Mouse (Mus musculus) right cerebral cortex, adult 18-20 months (tissue): ENCODE results near the gene Ppat.
"Not testable (repeated sequence)": the region's sequence is repeated elsewhere in the genome, so short reads cannot be mapped to it uniquely, and the experiment has no call there.

Source experiments
- DNase-seq: peaks from one replicate; pipeline ENCODE4 v3.0.0; 2022; ENCODE audit warnings: mixed read lengths

The Ppat gene

DNA sequence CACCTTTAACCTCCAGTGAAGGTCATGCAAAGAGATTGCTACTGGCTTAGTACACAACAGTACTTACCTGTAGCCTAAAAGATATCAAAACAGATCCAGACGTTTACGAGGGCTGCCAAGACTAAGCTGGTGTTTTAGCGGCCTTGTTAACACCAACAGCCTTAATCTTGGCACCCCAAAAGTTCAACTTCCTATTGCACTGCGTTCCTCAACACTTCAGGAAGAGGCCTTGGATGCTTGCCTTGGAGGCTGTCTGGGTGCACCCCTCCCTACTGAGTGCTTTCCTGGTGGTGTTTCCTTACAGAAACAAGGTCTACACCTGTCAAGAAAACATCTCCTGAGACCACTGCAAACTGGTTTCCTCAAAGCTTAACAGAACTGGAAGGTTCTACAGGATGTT, 4.2 kb downstream of the Ppat start:
- DNase-seq, result no peak

DNA sequence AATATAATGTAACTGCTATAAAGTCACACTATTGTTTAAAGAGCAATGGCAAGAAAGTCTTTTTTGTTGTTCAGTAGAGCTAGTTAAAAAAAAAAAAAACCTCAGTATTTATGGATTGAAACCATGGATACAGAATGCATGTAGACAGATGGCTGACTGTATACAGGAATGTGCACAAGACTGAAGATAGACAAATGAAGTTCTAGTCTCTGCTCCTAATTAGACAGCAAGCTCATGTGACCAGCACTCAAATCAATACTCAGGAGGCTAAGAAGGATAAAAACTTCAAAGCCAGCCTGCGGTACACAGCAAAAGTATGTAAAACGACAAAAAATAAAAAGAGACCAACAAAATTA, 5.7 kb downstream of the Ppat start:
- no peak for DNase-seq

GRCm38 (mm10) chr5:76944965-76945677, 6.3 kb downstream of the Ppat start:
- DNase-seq, result no peak

DNA sequence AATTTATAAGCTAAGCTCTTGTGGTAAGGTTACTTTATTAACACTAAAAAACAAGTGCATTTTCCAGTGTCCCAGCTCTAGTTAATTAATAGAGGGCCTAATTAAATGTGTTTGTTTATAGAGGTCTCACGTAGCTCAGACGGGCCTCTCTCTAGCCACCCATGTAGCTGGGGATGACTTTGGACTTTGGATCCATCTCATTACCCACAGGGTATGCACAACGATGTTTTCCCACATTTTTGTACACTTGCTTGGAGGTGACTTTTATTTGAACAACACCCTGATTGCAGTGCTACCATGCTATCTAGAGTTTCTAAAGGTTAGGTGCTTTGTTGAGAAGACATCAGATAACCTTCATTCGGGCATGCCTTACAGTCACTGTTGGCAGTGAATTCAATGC, 8.9 kb downstream of the Ppat start:
- DNase-seq, result no peak

DNA sequence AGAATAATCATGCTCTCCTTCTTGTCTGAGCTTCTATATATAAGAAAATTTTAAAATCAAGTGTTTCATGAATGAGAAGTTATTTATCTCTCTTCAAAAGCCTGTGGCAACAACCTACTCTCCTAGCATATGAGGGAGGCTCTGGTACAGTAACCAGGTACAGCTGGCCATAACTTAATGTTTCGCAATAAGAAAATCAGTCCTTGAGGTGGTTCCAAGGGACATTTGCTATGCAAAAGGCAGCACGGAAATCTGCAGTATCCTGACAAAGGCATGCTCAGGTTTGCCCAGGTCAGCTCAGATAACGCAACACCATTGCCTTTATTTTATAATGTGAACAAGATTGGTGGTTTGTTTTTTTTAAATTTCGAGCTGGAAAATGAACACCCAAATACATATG, 9.4 kb downstream of the Ppat start:
- no peak for DNase-seq

- no peak for DNase-seq
Measured at GRCm38 (mm10) chr5:76939717-76940116, 11.7 kb downstream of the Ppat start.

- no peak for DNase-seq
Measured at GRCm38 (mm10) chr5:76929180-76929877, 22.0 kb downstream of the Ppat start.

- peak; percentile 33 for DNase-seq
Measured at GRCm38 (mm10) chr5:76928124-76928832, 23.1 kb downstream of the Ppat start.

GRCm38 (mm10) chr5:76924296-76924695, 27.1 kb downstream of the Ppat start:
- DNase-seq, result no peak

GRCm38 (mm10) chr5:76923428-76923827, 27.9 kb downstream of the Ppat start:
- peak; percentile 46 for DNase-seq

DNA sequence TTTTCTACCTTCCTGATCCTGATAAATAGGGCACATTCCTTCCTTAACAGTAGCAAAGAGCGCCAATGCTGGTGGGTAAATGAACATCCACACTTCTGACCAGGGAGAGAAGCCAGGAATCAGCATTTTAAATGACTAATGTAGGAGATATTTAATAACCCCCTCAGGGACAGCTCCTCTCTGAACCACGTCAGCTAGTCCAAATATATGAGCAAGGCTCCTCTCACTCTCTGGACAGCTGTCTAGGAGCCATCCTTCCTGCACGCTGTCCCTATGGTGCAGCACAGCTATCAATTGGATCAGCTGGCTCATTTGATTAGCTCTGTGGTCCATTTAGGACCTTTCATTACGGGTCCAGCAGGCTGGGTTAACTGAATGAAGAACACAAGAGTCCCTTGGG, 28.5 kb downstream of the Ppat start:
- DNase-seq, result no peak

- not testable (repeated sequence) for DNase-seq
Measured at GRCm38 (mm10) chr5:76912522-76912921, 38.9 kb downstream of the Ppat start.

DNA sequence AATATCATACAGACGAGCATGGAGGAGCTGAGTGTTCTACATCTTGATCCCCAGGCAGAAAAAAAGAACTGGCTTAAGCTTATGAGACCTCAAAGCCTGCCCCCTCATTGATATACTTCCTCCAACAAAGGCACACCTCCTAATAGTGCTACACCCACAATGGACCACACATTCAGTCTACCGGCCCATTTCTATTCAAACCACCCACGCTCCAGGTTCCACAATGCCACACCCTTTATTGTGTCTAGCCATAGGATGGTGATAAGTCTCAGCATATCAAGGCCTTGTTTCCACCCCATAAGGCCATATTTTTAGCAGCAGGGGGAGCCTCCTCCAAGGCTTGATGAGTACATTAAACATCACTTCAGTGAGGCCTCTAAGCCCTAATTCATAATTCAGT, 40.6 kb downstream of the Ppat start:
- no peak for DNase-seq

DNA sequence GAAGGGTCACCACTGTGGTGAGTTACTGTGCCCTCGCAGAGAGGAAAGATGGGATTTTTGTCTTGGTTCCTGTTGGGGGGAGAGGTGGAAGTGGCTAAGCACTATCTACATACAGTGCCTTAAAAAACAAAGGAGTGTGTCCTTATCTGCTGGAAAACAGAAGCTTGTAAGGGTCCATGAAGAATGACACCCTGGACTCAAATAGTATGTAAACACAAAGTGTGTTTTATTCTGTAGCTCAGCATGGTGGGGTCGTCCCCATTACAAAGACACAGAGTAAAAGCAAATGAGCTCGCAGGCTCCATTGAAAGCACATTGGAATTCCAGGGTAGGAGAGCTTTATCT, 45.3 kb downstream of the Ppat start:
- DNase-seq, result no peak

DNA sequence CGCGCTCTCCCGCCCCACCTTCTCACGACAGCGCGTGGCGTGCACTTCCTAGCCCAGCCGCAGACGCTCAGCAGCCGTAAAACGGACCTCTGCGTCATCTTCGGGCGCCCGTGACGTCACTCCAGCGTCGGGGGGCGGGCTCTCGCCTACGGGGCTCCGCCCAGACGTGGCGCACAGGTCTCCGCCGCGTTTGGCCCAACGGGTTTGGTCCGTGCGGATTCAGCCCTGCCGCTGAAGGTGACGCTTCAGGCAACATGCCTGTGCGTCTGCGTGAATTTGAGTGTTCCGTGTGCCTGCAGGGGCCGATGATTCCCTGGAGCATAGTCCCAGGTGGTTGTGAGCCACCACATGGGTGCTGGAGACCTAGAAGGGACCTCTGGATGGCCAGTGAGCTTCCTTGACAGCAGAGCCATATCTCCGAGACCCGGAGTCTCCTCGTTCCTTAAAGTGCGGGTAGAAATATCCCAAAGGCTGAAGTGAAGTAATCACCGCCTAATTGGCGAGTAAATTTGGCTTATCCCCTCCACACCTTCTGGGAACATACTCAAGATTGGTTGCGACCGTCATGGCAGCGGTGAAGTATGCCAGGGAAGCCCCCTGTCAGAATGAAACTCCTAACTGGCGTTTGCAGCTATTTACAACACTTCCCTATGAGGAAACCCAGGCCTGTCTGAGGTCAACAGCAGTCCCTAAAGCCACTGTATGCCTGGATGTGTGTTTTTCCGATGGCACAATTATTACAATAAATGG, 45.8 kb downstream of the Ppat start, which contains the start of gene Aasdh:
Gene Aasdh, minus strand, starts transcription at position 110 of the 750 bp plus-strand sequence.
- peak; percentile 96 for DNase-seq

DNA sequence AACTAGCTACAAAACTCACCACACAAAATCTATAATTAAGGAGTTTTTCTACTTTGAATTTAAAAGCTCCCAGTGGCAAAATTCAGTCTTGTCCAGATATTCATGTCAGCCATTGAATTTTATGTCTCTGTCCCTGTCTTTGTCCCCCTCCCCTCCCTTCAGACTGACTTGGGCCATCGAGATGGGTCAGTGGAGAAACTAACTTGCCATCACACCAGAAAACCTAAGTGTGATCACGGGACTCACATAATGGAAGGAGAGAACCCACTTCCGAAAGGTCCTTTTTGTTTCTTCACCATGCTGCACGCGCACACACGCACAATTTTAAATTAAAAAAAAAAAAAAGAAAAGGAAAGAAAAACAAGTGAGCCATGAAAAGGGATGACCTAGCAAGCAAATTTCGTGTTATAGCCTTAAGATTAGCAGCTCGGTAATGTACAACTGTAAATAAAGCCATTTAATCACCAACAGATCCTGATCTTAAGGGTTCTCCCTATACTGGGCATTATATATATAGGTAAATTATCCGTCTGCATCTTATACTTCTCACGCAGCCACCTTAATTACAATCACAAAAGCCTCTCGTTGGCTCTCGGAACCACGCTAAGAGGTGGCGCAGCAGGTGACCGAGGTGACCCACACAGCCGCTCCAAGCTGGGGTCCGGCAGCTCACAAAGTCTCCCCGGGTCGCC, 46.5 kb downstream of the Ppat start:
- DNase-seq, result no peak

DNA sequence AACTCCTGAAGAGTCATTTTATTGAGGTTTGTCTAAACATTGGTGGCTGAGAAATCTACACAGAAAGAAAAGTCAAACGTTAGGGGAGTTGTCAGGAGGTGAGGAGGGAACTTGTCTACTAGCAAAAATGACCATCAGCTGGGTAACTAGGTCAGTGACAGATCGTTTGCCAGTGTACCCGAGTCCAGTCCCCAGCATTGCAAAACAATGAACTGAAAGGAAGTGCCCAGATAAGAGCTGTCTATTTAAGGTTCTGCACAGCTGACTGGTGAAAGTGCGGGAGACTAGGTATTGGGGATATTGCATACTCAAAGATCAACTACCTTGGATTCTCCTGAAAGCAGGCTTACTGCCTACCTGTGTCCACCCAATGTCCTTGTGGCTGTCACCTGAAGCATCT, 49.2 kb downstream of the Ppat start:
- no peak for DNase-seq

- no peak for DNase-seq
Measured at GRCm38 (mm10) chr5:76893084-76893483, 58.3 kb downstream of the Ppat start.

- DNase-seq, result no peak
Measured at GRCm38 (mm10) chr5:76892608-76893007, 58.8 kb downstream of the Ppat start.

GRCm38 (mm10) chr5:76887011-76887410, 64.4 kb downstream of the Ppat start:
- no peak for DNase-seq

DNA sequence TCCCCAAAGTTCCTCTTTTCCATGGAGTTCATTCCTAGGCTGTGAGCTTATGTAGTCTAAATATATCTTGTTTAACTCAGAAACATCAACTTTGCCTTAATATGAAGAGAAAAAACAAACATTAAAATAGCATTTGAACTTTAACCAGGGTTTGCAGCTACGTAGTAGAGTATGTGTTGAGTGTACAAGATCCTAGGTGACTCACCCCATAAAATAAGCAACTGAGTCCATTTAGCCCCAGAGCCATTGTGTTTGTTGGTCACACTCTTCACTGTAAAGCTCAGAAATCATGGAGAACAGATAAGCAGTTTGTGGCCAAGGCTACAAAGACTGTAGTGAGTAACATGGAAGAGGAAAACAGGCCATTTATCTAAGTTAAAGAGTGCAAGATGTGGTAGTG, 67.3 kb downstream of the Ppat start:
- no peak for DNase-seq

DNA sequence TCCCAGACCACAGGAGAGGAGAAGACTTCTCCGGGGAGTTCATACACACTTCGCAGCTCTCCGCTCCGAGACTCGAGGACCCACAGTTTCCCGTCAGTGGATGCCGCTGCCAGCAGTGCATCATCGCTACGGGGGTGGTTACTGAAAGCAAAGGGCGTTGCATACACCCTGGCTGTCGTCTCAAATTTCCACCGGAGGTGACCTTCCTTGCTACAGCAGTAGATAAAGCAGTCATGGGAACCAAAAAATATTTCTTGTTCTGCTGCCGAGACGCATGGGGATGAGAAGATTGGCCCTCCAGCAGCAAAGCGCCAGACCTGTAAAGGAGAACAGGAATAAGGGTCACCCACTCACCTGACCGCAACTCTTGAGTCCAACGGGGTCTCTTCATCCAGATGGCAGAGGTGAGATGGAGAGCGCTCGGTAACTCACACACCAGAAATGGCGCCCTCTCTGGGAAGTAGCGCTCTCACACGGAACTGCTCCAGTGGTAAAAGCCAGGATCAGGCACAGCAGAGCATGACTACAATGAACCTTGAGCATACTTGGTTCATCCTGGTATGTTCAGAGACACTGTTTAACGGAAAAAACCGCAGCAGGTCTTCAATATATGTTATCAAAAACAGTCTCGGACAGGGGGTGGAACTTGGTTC, 75.1 kb downstream of the Ppat start:
- no peak for DNase-seq
